Mouse (Mus musculus) hindbrain, embryonic 10.5 days (tissue): ENCODE measurements around the gene Mrfap1. TPM values are rescaled to one million over a fixed set of nuclear protein-coding genes. Genes with fewer than 3 reads are reported as not detected.

Experiments used
- DNase-seq: peaks from one replicate; pipeline ENCODE4 v3.0.0-alpha.2; 2017; ENCODE audit warnings: low spot score
- H3K27ac ChIP-seq: fragments of 300-500 bp; sonication (generic); 2 replicates; pipeline ENCODE4 v1.5.1; 2016; ENCODE audit warnings: mild to moderate bottlenecking, moderate library complexity
- H3K27me3 ChIP-seq: fragments of 300-500 bp; sonication (generic); 2 replicates; pipeline ENCODE4 v1.6.1; 2016; ENCODE audit warnings: mild to moderate bottlenecking; ENCODE audit not compliant: poor library complexity, insufficient read depth, severe bottlenecking
- H3K36me3 ChIP-seq: fragments of 300-500 bp; sonication (generic); 2 replicates; pipeline ENCODE4 v1.6.1; 2016; ENCODE audit warnings: mild to moderate bottlenecking, moderate library complexity
- H3K4me1 ChIP-seq: fragments of 300-500 bp; sonication (generic); replicated peaks from 2 replicates; pipeline ENCODE4 v1.6.1; 2016; ENCODE audit warnings: mild to moderate bottlenecking
- H3K4me3 ChIP-seq: fragments of 300-500 bp; sonication (generic); 2 replicates; pipeline ENCODE4 v1.5.1; 2016; ENCODE audit warnings: mild to moderate bottlenecking, moderate library complexity
- H3K9me3 ChIP-seq: fragments of 300-500 bp; sonication (generic); 2 replicates; pipeline ENCODE4 v1.6.1; 2016; ENCODE audit warnings: mild to moderate bottlenecking, moderate library complexity
- WGBS: fragments of 180-500 bp; shearing (Covaris S2); methylation state at CpG from one replicate; pipeline ENCODE4 v1.1.7; 2016; 5-methylcytosine and 5-hydroxymethylcytosine counted together
- polyA plus RNA-seq: library from polyadenylated mRNA; unstranded; fragments of >200 nt; fragmentation: Nextera tagmentation; extraction: Ambion mirVana; gene quantifications from 2 replicates; pipeline ENCODE4 v1.2.1, GENCODE M21; 2016

Gene Mrfap1
- polyA plus RNA-seq, 1 experiment from 2014 or later, result 423 TPM

DNA sequence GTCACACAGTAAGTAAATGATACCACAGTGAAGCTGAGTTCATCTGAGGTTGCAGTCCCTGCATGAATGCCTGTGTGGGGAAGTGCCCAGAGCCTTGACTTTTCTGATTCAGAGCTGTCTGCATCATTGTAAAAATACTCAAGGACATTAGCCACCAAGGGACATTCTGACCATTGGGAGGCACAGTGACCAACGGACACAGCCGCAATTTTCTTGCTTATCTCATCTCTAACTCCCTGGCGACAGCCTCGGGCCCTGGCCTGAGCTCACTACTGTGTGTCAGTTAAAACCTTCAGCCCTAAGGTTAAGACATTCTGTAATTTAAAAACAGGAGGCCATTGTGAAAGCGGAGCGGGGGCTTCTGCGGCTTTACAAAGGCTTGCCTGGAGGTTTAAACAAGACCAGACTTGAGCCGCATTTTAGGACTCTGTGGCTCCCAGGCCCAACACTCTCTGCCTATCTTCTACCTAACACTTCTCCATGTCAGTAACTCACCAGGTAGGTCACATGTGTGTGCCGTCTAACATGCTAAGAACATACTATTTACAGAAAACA is 20.5 kb downstream of the Mrfap1 start:
- H3K27me3 ChIP-seq, result no peaks in the 10 kb centered on the region
- 33% methylated on average over 9 of the region's 9 CpGs for WGBS
- peaks cover 27% of the 10 kb centered on the region for H3K4me1 ChIP-seq
- peak overlapping the region; percentile 62 for H3K27ac ChIP-seq
- no peak overlapping the region for H3K4me3 ChIP-seq
- H3K36me3 ChIP-seq, result no peaks in the 10 kb centered on the region
- H3K9me3 ChIP-seq, result peaks cover 13% of the 10 kb centered on the region
- no peak for DNase-seq

DNA sequence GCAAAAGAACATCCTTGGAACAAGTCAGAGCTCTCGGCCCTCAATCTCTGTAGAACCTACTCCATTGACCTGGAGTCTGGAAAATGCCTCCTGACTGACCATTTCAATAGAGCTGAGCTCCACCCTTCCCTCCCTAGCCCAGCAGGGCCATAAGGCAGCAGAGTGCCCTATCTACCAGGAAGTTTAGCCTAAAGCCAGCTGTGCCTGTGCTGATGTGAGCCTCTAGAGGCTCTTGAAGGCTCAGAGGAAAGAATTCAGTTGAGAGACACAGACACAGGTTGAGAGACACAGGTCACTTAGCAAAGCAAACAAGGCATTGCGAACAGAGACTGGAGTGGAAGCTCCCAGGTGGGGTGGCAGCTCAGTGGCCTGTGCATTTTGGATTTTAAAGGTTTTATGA is 21.3 kb downstream of the Mrfap1 start:
- DNase-seq, result no peak
- Histone ChIP-seq H3K9me3 (peaks cover 8% of the 10 kb centered on the region), H3K36me3 (no peaks in the 10 kb centered on the region), H3K4me1 (peaks cover 27% of the 10 kb centered on the region), H3K4me3 (no peak overlapping the region), H3K27me3 (no peaks in the 10 kb centered on the region), H3K27ac (no peak overlapping the region)
- WGBS, result 83% methylated on average over 2 of the region's 2 CpGs

DNA sequence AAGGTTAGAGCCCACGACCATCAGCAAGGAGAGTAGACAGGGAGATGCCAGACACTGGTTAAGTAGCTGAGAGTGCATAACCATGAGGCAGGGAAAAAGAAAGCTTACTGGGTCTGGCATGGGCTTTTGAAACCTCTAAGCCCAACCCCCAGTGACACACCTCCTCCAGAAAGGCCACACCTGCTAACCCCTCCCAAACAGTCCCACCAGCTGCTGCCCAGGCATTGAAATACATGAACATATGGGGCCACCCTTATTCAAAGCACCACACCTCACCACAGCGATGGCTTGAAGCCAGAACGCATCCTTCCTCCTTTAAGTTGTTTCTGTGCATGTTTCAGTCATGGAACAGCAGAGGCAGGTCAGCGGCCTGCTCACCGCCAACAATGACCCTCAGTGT is 24.0 kb downstream of the Mrfap1 start:
- no peak overlapping the region for H3K4me3 ChIP-seq
- peak overlapping the region; percentile 29; the same call in 1 of the 2 replicates for H3K27ac ChIP-seq
- no peaks in the 10 kb centered on the region for H3K36me3 ChIP-seq
- DNase-seq, result no peak
- WGBS, result 86% methylated on average over 5 of the region's 5 CpGs
- no peaks in the 10 kb centered on the region for H3K27me3 ChIP-seq
- H3K4me1 ChIP-seq, result peaks cover 34% of the 10 kb centered on the region
- no peaks in the 10 kb centered on the region for H3K9me3 ChIP-seq

DNA sequence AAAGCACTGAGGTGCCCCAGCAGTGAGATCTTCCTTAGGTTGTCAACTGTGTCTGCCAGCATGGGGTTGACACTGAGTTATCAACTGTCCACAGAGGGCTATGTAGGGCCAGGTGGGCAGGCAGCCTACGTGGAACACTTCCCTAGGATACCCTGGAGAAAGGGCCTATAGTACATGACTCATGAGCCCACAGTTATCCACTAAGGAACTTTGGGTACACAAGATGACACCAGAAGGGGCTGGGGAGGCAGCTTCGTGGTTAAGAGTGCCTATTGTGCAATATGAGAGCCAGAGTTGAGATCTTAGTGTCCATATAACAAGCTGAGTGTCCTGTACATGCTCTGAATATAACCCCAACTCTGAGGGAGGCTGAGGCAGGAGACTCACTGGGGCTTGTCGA is 27.0 kb downstream of the Mrfap1 start:
- no peaks in the 10 kb centered on the region for H3K27me3 ChIP-seq
- no peak overlapping the region for H3K4me3 ChIP-seq
- no peaks in the 10 kb centered on the region for H3K9me3 ChIP-seq
- H3K27ac ChIP-seq, result no peak overlapping the region
- WGBS, result 69% methylated on average over 3 of the region's 3 CpGs
- H3K4me1 ChIP-seq, result peaks cover 35% of the 10 kb centered on the region
- no peaks in the 10 kb centered on the region for H3K36me3 ChIP-seq
- DNase-seq, result no peak

DNA sequence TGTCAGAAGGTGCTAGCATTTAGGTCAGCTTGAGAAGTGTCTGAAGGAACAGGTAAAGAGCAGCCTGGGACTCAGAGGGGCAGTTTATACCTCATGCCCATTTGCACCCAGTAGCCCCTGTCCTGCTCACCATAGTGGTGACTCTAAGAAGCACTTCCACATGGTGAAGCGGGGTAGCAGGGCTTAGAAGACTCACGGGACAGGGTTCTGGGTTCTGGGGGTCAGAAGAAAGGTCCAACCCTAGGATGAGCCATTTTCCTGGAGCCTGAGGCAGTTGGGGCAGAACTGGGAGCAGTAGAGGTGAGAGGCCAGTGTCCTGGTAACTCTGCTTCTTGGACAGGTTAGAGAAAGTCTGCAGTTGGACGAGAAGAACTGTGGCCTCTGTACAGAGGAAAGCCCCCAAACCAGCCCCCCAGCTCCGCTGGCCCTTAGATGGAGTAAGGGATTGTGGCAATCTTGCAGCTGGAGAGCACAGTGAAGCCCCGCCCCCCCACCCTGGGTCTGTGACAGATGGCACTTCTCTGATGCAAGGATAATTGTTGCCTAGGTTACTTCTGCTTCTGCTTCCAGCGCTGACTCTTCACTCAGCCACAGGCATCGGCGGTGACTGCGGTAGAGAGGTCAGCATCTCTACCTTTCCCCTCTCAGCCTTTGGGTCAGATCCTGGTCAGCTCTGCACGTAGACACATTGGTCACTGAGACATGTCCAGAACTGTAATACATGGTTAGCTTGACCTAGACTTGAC is 29.4 kb downstream of the Mrfap1 start:
- no peak overlapping the region for H3K4me3 ChIP-seq
- peak; percentile 60 for DNase-seq
- H3K36me3 ChIP-seq, result no peaks in the 10 kb centered on the region
- H3K4me1 ChIP-seq, result peaks cover 46% of the 10 kb centered on the region
- 32% methylated on average over 10 of the region's 10 CpGs for WGBS
- H3K27me3 ChIP-seq, result no peaks in the 10 kb centered on the region
- H3K9me3 ChIP-seq, result no peaks in the 10 kb centered on the region
- peak overlapping the region; percentile 81 for H3K27ac ChIP-seq

GRCm38 (mm10) chr5:36759848-36760247 is 36.7 kb downstream of the Mrfap1 start:
- H3K27ac ChIP-seq, result no peak overlapping the region
- H3K4me3 ChIP-seq, result no peak overlapping the region
- H3K27me3 ChIP-seq, result no peaks in the 10 kb centered on the region
- WGBS, result 67% methylated on average over 4 of the region's 4 CpGs
- H3K4me1 ChIP-seq, result peaks cover 21% of the 10 kb centered on the region
- DNase-seq, result no peak
- no peaks in the 10 kb centered on the region for H3K9me3 ChIP-seq
- H3K36me3 ChIP-seq, result no peaks in the 10 kb centered on the region

- DNase-seq, result no peak
- WGBS, result 68% methylated on average over 5 of the region's 5 CpGs
- Histone ChIP-seq H3K9me3 (no peaks in the 10 kb centered on the region), H3K36me3 (no peaks in the 10 kb centered on the region), H3K4me1 (peaks cover under 1% of the 10 kb centered on the region; the same call in 1 of the 2 replicates), H3K4me3 (no peak overlapping the region), H3K27ac (no peak overlapping the region), H3K27me3 (no peaks in the 10 kb centered on the region)
These were observed 39.5 kb downstream of the Mrfap1 start for GRCm38 (mm10) chr5:36757033-36757432.

DNA sequence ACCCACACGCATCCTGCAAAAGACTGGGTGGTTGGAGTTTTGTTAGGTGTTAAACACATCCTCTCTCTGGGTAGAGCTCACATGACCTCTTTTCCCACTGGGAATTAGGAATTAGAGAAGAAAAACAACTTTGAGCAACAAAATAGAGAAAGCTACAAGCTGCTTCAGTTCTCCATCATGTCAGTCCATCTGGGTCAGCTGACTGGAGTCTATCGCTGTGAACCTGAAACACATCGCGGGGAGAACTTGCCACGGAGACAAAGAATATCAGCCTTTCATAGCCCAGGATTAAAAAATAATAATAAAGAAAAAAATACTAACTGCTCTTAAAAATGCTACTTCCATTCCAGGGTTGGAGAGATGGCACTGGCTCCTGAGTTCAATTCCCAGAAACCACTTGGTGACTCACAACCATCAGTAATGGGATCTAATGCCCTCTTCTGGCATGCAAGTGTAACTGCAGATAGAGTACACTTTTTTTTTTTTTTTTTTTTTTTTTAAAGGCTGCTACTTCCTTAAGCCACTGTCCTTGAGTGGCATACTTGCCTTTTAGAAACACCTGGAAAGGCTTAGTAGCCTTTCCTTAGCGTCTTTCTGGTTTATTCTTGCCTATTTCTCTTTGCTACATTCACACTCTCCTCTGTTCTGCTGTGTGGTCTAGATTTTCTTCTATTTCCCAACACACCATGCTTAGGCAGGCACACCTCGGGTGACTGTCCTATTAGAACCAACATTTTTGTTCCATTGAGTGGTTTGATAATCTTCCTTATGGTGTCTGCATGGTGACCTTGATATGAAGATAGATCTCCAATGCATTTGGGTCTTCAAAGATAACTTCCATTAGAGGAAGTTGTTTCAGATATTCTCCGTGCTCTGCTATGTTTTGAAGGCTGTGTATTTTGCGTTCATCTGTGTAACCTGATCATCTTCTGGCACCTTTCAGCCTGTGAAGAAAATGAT is 46.2 kb downstream of the Mrfap1 start:
- no peak for DNase-seq
- H3K27me3 ChIP-seq, result no peaks in the 10 kb centered on the region
- H3K4me3 ChIP-seq, result no peak overlapping the region
- H3K27ac ChIP-seq, result no peak overlapping the region
- H3K9me3 ChIP-seq, result no peaks in the 10 kb centered on the region
- H3K4me1 ChIP-seq, result peaks cover 22% of the 10 kb centered on the region
- 0 out of 2 replicates have a peak, but pooled peaks cover 3% of the 10 kb centered on the region for H3K36me3 ChIP-seq
- 76% methylated on average over 9 of the region's 9 CpGs for WGBS

GRCm38 (mm10) chr5:36748536-36749061 is 48.0 kb downstream of the Mrfap1 start, which contains the start of gene Bloc1s4:
Bloc1s4 (minus strand) TSS chr5:36748650.
- Histone ChIP-seq H3K4me3 (peak within 1 kb of the TSS; percentile 100), H3K9me3 (no peaks in the 10 kb centered on the region), H3K27me3 (no peaks in the 10 kb centered on the region), H3K27ac (peak within 1 kb of the TSS; percentile 88), H3K36me3 (0 out of 2 replicates have a peak, but pooled peaks cover 3% of the 10 kb centered on the region), H3K4me1 (peaks cover 22% of the 10 kb centered on the region)
- DNase-seq, result peak; percentile 95
- 5% methylated on average over 31 of the region's 31 CpGs for WGBS

DNA sequence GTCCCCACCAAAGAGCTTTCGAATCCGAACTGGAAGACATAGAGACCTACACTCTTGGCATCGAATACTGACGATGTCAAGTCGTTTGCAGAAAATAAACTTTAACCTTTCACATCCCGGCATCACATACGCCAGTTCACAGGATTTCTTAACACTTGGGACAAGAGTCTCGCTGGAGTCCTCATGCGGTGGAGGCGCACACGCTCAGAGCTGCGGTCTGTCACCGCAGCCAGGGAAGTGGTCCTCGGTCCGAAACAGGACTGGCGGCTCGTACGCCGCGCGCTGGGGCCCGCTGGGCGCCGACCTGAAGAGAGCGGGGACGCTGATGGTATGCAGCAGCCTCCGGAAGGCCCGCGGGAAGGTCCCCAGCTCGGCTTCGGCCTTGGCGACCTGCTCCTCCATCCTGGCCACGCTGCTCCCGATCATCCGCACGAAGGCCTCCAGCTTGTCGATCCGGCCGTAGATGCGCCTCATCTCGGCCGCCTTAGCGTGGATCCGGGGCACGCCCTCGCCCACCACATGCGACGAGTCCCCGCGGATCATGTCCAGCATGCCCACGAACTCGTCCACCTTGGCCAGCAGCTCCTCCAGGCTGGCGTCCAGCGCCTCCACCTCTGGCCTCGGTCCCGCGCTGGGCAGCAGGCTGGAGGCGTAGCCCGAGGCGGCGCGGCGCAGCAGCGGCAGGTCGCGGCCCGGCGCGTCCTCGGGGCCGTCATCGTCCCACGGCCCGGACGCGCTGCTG is 48.6 kb downstream of the Mrfap1 start:
- H3K9me3 ChIP-seq, result no peaks in the 10 kb centered on the region
- peak; percentile 32 for DNase-seq
- 0 out of 2 replicates have a peak, but pooled peaks cover 3% of the 10 kb centered on the region for H3K36me3 ChIP-seq
- H3K27me3 ChIP-seq, result no peaks in the 10 kb centered on the region
- H3K4me3 ChIP-seq, result peak overlapping the region; percentile 100
- H3K27ac ChIP-seq, result peak overlapping the region; percentile 88
- peaks cover 22% of the 10 kb centered on the region for H3K4me1 ChIP-seq
- 3% methylated on average over 76 of the region's 76 CpGs for WGBS

GRCm38 (mm10) chr5:36747071-36747470 is 49.5 kb downstream of the Mrfap1 start:
- no peak overlapping the region for H3K27ac ChIP-seq
- peaks cover 22% of the 10 kb centered on the region for H3K4me1 ChIP-seq
- H3K27me3 ChIP-seq, result no peaks in the 10 kb centered on the region
- 88% methylated on average over 7 of the region's 7 CpGs for WGBS
- 0 out of 2 replicates have a peak, but pooled peaks cover 3% of the 10 kb centered on the region for H3K36me3 ChIP-seq
- no peak for DNase-seq
- no peaks in the 10 kb centered on the region for H3K9me3 ChIP-seq
- peak overlapping the region; percentile 100 for H3K4me3 ChIP-seq
